Comparison of ENCODE assay signal across 15 mouse cellular contexts in the genomic region with DNA sequence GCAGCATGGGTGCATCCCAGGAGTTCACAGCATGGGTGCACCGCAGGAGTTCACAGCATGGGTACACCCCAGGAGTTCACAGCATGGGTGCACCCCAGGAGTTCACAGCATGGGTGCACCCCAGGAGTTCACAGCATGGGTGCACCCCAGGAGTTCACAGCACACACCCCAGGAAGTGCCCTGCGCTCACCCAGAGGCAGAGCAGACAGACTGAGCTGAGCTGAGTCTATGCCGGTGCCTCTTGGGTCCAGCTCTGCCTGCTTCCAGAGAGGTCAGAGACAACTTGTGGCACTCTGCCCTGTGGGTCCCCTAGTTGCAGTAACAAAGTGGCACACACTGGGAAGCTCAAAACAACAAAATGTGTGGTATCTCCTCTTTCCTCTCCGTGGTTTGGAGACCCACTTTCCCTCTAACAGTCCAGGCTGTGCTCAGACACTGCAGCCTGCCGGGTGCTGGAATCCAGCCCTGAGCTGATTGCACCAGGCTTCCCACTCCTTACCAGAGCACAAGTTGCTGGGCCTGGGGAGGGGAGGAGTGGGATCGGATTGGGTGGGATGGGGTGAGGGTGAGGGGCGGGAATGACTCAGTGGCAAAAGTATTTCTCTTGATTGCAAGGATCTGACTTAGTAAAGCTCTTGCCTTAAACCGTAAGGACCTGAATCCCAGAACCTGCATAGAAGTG.
DNase-seq lines count a peak whose midpoint lies in the region; ATAC-seq and TF ChIP-seq lines count a peak whose summit lies in the region.
"Had no signal": no experiment of that assay in that cellular context is flagged by ENCODE, and none has a peak within 500 bp of the region (broad histone marks: within the 10 kb centered on the region; RNA-seq: fewer than 3 reads in every experiment).

No protein-coding gene starts in this region.

- TF ChIP-seq POLR2A in embryonic fibroblast, embryonic 13.5 days (IDR thresholded peaks at IDR 0.05; ENCODE audit: low read depth, low read length) = no peak

- peaks cover 48% of the 10 kb centered on the region for H3K4me1 ChIP-seq in heart, embryonic 13.5 days
- peaks cover 9% of the 10 kb centered on the region for H3K4me1 ChIP-seq in liver, embryonic 11.5 days (replicated peaks; ENCODE audit: control insufficient read depth, insufficient read depth, low read length)
- peaks cover 29% of the 10 kb centered on the region for H3K4me1 ChIP-seq in liver, embryonic 12.5 days
- peaks cover 8% of the 10 kb centered on the region; the same call in 1 of the 2 replicates for H3K4me1 ChIP-seq in embryonic fibroblast, embryonic 13.5 days (ENCODE audit: control insufficient read depth, insufficient read depth, low read length)

- H3K4me3 ChIP-seq in heart, embryonic 13.5 days = no peak overlapping the region
- no peak overlapping the region for H3K4me3 ChIP-seq in liver, embryonic 11.5 days (ENCODE audit: low read depth, low read length)
- no peak overlapping the region for H3K4me3 ChIP-seq in liver, embryonic 12.5 days
- no peak overlapping the region for H3K4me3 ChIP-seq in embryonic fibroblast, embryonic 13.5 days (ENCODE audit: insufficient read depth, low read length)
- H3K4me3 ChIP-seq: midbrain, embryonic 12.5 days had no signal

- no peaks in the 10 kb centered on the region for H3K36me3 ChIP-seq in heart, embryonic 13.5 days
- H3K36me3 ChIP-seq in liver, embryonic 11.5 days (ENCODE audit: control insufficient read depth, insufficient read depth, low read length) = no peaks in the 10 kb centered on the region
- no peaks in the 10 kb centered on the region for H3K36me3 ChIP-seq in liver, embryonic 12.5 days
- H3K36me3 ChIP-seq: midbrain, embryonic 12.5 days had no signal

- TF ChIP-seq CTCF in embryonic fibroblast, embryonic 13.5 days (IDR thresholded peaks at IDR 0.05; ENCODE audit: borderline replicate concordance, insufficient read depth, low read length) = no peak

- H3K9me3 ChIP-seq in heart, embryonic 13.5 days = no peaks in the 10 kb centered on the region
- no peaks in the 10 kb centered on the region for H3K9me3 ChIP-seq in liver, embryonic 11.5 days (ENCODE audit: control insufficient read depth, low read length)
- H3K9me3 ChIP-seq in liver, embryonic 12.5 days (replicated peaks) = no peaks in the 10 kb centered on the region
- H3K9me3 ChIP-seq: midbrain, embryonic 12.5 days had no signal

- no peak overlapping the region for H3K4me2 ChIP-seq in heart, embryonic 13.5 days
- H3K4me2 ChIP-seq in liver, embryonic 11.5 days = no peak overlapping the region
- no peak overlapping the region for H3K4me2 ChIP-seq in liver, embryonic 12.5 days
- H3K4me2 ChIP-seq: lung, embryonic 14.5 days; midbrain, embryonic 12.5 days had no signal

- no peaks in the 10 kb centered on the region for H3K27me3 ChIP-seq in heart, embryonic 13.5 days (replicated peaks)
- no peaks in the 10 kb centered on the region for H3K27me3 ChIP-seq in liver, embryonic 11.5 days (replicated peaks; ENCODE audit: control insufficient read depth, insufficient read depth, low read length)
- no peaks in the 10 kb centered on the region for H3K27me3 ChIP-seq in liver, embryonic 12.5 days (replicated peaks)
- H3K27me3 ChIP-seq: CH12.LX; midbrain, embryonic 12.5 days had no signal

- ATAC-seq in heart, embryonic 13.5 days (ENCODE audit: extremely low read depth, insufficient number of reproducible peaks, low FRiP score, low TSS enrichment) = no peak
- no peak for ATAC-seq in liver, embryonic 11.5 days (replicated peaks; ENCODE audit: low FRiP score)
- ATAC-seq in liver, embryonic 12.5 days = no peak
- ATAC-seq: forebrain, embryonic 14.5 days had no signal

- H3K9ac ChIP-seq in heart, embryonic 13.5 days = peak overlapping the region; percentile 10; the same call in 1 of the 2 replicates
- H3K9ac ChIP-seq in liver, embryonic 11.5 days (ENCODE audit: low read depth, low read length) = no peak overlapping the region
- no peak overlapping the region for H3K9ac ChIP-seq in liver, embryonic 12.5 days
- H3K9ac ChIP-seq: lung, embryonic 14.5 days; midbrain, embryonic 12.5 days had no signal

- intact Hi-C loops in heart, postnatal 36 days (cut with DNase I) = no loop called here

- no peak for DNase-seq in heart, postnatal 36 days
- no peak for DNase-seq in liver, embryonic 11.5 days (ENCODE audit: low spot score)
- DNase-seq in CD4-positive, CD25-positive, alpha-beta regulatory T cell, adult 2 months (ENCODE audit: low read depth, low spot score) = peak; percentile 56
- DNase-seq in embryo, embryonic 10 days (ENCODE audit: low spot score) = no peak
- no peak for DNase-seq in lung, postnatal 4 days
- DNase-seq: adrenal gland, adult 2 months; gastrocnemius, postnatal 25 days; kidney, adult 8-10 months; lung, embryonic 14.5 days had no signal

- WGBS in heart, embryonic 13.5 days = 50% methylated on average over 8 of the region's 8 CpGs
- 64% methylated on average over 8 of the region's 8 CpGs for WGBS in liver, embryonic 11.5 days
- 57% methylated on average over 8 of the region's 8 CpGs for WGBS in liver, embryonic 12.5 days (ENCODE audit: insufficient replicate concordance)

- no peak overlapping the region for H3K27ac ChIP-seq in heart, embryonic 13.5 days (replicated peaks)
- H3K27ac ChIP-seq in liver, embryonic 11.5 days (ENCODE audit: low read depth, low read length) = peak overlapping the region; percentile 23; the same call in 1 of the 2 replicates
- H3K27ac ChIP-seq in liver, embryonic 12.5 days = no peak overlapping the region
- H3K27ac ChIP-seq in embryonic fibroblast, embryonic 13.5 days (ENCODE audit: insufficient read depth, low read length) = peak overlapping the region; percentile 42
- H3K27ac ChIP-seq: midbrain, embryonic 12.5 days had no signal

Comparison
In these comparisons a context has a peak if more than half of its experiments do, and no peak if none do; other contexts are left out.
1. H3K27ac ChIP-seq: peak in liver, embryonic 11.5 days (single experiment) and embryonic fibroblast, embryonic 13.5 days (single experiment); none in heart, embryonic 13.5 days (single experiment) and liver, embryonic 12.5 days (single experiment).